Mouse (Mus musculus) kidney, postnatal 4 days (tissue): ENCODE measurements around the gene Mbd3.
"Not testable (repeated sequence)": the region's sequence is repeated elsewhere in the genome, so short reads cannot be mapped to it uniquely, and the experiment has no call there.

ENCODE experiments used
- DNase-seq, 2 experiments: peaks; one replicate each; pipeline ENCODE4 v3.0.0; 2021; ENCODE audit warnings: mixed read lengths in 2 of 2

Mbd3 gene

DNA sequence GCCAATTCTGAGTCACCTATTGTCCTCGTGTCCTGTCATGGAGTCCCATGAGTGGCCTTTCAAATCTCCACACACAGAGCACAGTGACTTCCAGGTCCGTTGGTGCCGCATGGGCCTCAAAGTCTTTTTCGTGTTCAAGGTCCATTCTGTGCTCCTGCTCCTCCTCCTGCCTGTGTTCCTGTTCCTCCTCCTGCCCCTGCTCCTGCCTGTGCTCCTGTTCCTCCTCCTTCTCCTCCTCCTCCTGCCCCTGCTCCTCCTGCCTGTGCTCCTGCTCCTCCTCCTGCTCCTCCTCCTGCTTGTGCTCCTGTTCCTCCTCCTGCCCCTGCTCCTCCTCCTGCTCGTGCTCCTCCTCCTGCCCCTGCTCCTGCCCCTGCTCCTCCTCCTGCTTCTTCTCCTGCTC lies 31.4 kb downstream of the Mbd3 start:
- no peak for DNase-seq

DNA sequence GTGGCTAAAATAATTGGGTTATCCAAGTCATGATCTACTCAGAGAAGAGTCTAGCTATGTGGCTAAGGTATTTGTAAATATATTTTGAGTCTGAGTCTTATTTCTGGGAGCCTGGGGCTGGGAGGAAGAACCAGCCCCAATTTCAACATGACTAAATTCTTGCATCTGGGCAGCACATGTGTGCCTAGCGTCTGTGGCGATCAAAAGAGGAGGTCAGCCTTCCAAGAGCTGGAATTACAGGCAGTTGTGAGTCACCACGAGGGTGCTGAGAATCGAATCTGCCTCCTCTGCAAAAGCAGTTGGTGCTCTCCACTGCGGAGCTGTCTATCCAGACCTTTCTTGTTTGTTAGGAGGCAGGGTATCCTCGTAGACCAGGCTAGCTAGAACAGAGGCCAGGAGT lies 33.6 kb downstream of the Mbd3 start:
- no peak for DNase-seq

DNA sequence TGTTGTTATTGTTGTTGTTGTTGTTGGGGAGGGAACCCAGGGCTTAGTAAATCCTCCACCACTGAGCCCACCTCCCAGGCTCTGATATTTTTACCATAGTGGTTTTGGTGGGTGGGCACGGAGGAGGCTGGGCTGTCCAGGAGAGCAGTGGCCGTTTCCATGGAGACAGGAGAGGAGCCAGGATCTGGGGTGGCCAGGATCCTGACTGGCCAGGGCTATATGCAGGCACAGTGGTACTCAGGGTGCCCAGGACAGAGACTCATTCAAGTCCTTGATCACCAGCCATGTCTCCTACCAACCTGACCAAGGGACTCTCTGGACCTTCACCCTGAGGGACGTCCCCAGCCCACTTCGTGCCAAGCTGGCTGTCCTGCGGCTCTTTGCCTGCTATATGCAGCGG lies 35.6 kb downstream of the Mbd3 start:
- no peak for DNase-seq

GRCm38 (mm10) chr10:80357994-80358639 lies 41.2 kb downstream of the Mbd3 start:
- DNase-seq = peak; percentile 73 to 77

DNA sequence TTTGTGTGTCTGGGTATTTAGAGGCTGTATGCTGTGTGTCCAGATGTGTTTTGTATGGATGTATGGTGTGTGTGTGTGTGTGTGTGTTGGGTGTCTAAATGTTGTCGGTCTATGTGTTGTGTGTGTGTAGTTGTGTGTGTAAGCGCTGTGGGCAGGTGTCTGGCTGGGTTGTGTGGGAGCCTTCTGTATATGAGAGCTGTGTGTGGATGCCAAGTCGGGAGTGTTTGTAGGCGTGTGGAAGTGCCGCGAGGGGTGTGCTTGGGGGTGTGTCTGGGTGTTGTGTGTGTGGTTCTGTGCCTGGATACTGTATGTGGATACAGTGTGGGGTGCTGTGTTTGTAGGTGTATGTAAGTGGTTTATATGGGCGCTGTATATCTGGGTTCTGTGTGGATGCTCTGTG lies 42.0 kb downstream of the Mbd3 start:
- no peak for DNase-seq

GRCm38 (mm10) chr10:80356737-80357136 lies 42.6 kb downstream of the Mbd3 start:
- DNase-seq = no peak

DNA sequence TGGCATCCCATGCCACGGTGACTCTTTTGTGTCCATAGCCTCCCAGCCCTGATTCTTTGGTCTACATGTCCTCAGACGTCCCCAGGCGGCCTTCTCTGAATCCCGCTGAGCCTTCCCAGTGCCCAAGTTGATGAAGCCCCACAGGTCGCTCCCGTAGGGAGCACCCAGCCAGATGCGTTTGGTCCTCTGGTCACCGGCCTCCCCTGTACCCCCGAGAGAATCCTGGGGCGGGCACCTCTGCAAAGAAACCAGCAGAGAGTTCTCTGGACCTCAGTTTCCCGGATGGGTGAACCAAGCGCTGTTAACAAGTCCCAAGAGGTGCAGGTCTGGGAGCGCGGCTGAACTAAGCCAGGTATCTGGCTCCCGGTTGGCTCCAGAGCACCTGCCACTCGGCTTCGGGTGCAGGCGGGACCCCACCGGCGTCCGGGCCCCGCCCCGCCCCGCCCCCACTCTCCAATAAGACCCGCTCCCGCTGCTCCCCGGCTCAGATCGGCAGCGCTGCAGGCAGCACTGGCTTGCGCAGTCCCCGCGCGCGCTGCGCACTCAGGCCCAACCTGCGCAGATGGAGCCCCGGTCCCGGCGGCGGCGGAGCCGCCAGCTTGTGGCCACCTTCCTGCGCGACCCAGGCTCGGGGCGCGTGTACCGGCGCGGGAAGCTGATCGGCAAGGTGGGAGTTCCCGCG lies 43.2 kb downstream of the Mbd3 start, which contains the start of gene Plk5:
TSS of gene Plk5 (plus strand) at position 459 of the 682 bp plus-strand sequence.
- DNase-seq = peak in 1 of 2 experiments; percentile 51

GRCm38 (mm10) chr10:80355431-80355830 lies 43.9 kb downstream of the Mbd3 start:
- no peak for DNase-seq

DNA sequence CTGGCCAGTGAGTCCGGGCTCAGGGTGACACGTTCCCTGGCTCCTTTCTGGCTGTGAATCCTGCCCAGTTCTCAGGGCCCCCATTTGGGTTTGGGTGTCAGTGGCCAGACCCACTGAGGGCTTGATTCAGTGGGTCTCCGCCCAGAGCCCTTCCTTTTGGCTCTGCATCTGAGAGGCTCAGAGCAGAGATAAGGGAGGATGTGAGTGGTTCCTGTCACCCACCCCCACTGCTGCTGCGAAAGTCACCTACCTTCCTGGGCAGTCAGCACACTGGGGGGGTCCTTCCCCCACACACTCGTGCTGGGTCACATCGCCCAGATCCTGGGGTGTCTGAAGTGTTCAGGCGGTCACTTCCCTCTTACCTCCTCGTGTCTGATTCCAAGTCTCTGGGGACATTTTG lies 46.6 kb downstream of the Mbd3 start:
- DNase-seq = no peak

DNA sequence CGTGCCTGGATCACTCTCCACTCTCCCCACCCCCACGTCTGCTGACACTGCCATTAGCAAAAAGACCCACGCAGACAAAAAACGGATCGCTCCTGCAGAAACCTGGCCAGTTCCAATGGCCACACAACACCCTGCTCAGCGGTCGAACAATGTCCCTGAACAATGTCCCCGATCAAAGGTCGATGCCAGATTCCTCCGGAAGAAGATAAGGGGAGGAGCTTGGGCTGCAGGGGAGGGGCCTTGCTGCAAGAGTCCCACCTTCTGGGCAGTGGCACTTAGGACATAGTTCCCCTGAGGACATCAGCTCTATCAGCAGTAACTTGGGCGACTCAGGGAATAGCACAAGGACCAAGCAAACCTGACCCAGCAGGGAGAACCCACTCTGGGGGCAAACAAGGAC lies 47.5 kb downstream of the Mbd3 start:
- DNase-seq = peak; percentile 41 to 65

DNA sequence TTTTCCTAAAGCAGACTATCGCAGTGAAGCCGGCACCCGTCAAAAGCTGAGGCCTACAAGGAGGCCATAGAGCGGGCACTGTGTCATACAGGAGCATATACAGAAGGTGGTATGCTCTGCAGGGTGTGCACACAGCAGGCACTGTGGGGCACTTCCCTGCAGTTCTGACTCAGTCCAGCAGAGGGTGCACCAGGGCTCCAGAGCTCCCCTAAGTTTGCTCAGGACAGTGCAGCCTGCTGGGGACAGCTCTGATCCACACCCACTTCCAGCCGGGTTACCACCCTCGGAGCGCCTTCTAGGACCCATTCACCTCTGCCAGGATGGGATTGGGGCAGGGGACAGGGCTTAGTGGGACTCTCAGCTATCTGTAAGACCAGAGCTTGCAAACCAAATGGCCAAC lies 49.1 kb downstream of the Mbd3 start:
- DNase-seq = peak; percentile 95 to 97

- peak; percentile 39 to 53 for DNase-seq
Measured at GRCm38 (mm10) chr10:80348981-80349380, 50.4 kb downstream of the Mbd3 start.

- peak; percentile 56 to 72 for DNase-seq
Measured at GRCm38 (mm10) chr10:80348244-80348781, 51.0 kb downstream of the Mbd3 start, which contains the start of gene Adamtsl5. TSS of gene Adamtsl5 (minus strand) at chr10:80348412.

GRCm38 (mm10) chr10:80347514-80347967 lies 51.8 kb downstream of the Mbd3 start:
- peak in 1 of 2 experiments; percentile 29 for DNase-seq

GRCm38 (mm10) chr10:80345929-80346328 lies 53.4 kb downstream of the Mbd3 start:
- not testable (repeated sequence) for DNase-seq

DNA sequence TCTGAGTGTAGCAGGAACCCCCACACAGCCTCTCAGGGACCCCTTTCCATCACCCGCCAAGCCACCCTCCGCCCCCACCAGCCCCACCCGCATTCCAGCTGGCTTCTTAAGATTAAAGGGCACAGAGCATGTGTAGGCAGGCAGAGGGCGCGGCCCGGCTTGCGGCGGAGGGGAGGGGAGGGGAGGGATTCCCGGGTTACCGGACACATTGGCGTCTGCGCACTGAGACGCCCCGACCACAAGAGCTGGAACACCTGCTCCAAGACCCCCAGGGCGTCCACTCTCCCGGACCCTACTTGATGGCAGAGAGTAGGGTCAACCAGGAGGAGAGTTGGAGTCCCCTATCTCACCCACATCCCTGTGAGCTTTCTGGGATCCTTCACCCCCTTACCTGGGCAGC lies 54.2 kb downstream of the Mbd3 start:
- DNase-seq = peak; percentile 41 to 55

DNA sequence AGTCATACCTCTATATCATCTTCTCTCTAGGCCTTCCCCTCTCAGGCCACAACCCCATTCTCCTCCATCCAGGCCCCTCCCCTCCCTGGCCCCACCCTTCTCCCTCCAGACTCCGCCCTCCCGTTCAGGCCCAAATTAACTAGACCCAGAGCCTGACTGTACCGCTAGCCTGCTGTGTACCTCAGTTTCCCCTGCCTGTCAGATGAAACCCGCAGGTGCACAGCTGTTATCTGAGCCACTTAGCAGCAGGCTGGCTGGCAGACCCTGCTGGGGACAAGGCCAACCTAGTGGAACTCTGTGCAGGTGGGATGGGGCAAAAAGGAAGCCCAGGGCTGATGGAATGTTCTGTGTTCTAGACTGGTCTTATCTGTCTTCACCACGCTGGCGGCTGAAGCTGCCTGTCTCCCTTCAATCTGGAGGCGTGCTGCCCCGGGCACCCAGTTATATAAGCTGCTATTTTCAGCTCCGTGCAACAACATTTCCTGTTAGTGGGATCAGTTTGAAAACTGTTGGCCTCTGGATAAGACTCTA lies 55.2 kb downstream of the Mbd3 start:
- no peak for DNase-seq

- DNase-seq = no peak
Measured at GRCm38 (mm10) chr10:80343425-80343895, 55.9 kb downstream of the Mbd3 start.

- DNase-seq = peak; percentile 74 to 84
Measured at GRCm38 (mm10) chr10:80342749-80343424, 56.5 kb downstream of the Mbd3 start.
